Mouse (Mus musculus) spleen, adult 12 weeks (tissue): ENCODE results near the gene Zfp637.
"Not testable (repeated sequence)": the region's sequence is repeated elsewhere in the genome, so short reads cannot be mapped to it uniquely, and the experiment has no call there.

Experiments
- DNase-seq: peaks from one replicate; pipeline ENCODE4 v3.0.0; 2022; ENCODE audit warnings: low spot score

Gene Zfp637

DNA sequence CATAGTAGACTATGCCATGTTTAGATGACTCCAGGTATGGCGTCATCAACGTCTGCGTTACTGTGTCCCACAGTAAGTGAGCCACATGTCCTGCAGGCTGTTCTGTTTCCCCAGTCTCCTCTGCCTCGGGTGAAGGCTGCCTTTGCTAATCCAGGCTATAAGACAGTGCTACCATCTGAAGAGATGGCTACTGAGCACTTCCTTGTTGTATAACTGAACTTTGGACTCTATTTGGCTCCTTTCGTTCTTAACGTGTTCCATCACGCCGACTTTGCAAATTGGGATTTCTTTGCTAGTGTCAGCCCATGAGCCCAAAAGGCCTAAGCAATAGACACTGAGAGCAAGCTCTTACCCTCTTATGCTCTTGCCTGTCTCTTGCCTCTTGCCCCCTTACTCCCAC lies 27.2 kb downstream of the Zfp637 start:
- DNase-seq, result no peak

GRCm38 (mm10) chr6:117871034-117871433 lies 30.1 kb downstream of the Zfp637 start:
- DNase-seq, result no peak

- not testable (repeated sequence) for DNase-seq
These were observed 32.5 kb downstream of the Zfp637 start for GRCm38 (mm10) chr6:117873450-117873849.

DNA sequence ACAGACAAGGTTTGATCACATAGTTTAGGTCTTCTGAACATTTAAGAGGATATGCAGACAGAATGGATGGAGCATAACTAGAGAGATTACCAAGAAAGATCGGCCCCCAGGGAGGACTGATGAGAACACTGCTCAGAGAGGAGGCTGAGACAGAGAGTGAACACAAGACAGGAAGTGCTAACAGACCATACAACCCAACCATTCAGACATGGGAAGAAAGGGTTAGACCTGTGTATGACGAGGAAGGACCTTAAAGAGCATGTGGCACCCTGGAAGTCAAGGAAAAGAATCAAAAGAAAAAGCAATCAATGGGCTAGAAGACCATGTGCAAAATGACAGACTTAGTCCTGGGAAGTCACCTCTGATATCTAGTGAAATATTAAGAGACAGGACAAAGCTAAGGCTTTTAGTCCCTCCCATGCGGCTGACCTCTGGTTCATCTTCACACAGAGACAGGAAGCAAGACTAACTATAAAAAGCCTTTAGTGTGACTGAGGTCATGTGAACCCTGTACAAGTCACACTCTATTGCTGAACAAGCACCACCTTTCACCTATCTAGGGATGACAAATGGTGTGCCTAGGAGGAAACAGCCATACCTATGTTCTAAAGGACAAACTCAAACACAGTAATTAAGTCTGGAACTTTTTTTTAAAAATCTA lies 33.8 kb downstream of the Zfp637 start:
- DNase-seq, result no peak

- no peak for DNase-seq
These were observed 37.9 kb downstream of the Zfp637 start for GRCm38 (mm10) chr6:117878700-117879407.

DNA sequence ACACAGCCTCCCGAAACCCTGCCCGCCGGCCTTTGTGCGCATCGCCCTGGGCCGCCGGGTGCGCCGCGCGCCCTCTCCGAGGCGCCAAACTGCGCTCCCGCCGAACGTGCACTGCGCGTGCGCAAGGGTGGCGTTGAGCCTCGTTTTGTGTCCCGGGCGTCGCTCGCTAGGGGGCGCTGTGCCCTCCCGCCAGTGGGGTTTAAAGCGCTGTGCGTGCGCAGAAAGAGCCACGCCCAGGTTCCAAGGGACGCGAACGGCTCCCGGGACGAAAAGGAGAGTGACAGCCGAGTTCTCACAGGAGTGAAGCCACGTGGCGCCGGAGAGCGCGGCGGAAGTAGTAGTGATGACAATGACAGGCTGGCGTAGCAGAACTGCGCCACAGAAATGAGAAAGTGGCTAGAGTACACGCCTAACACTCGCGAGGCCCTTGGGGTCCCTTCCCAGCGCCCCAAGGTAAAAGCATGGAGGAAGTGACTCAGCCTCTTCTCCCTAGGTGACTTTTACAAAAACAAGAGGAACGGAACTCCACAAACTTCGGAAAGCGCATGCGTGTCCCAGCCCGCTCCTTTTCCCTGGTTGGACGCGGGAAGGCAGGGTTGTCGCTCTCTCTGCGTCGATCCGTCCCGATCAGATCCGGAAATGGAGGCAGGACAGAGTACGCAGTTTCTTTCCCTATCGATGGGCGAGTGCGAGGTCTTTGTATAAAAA lies 38.6 kb downstream of the Zfp637 start:
- peak; percentile 100 for DNase-seq

GRCm38 (mm10) chr6:117880394-117880838 lies 39.4 kb downstream of the Zfp637 start:
- DNase-seq, result no peak

DNA sequence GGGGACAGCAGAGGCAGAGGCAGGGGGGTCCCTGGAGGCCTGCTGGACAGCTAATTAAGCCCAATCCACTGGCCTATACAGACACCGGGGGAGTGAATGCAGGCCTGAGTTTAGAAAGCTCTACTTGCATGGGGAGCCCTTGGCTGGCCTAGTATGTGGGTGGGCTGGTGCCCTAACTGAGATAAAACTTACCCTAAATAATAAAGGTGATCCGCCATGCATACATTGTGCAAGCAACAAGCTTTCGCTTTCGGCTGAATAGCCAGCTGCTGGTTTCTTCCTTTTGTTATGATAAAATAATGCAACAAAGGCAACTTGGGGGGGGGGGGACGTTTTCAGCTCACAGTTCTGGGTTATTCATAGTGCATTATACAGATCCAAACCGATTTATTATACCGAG lies 40.2 kb downstream of the Zfp637 start:
- DNase-seq, result no peak

DNA sequence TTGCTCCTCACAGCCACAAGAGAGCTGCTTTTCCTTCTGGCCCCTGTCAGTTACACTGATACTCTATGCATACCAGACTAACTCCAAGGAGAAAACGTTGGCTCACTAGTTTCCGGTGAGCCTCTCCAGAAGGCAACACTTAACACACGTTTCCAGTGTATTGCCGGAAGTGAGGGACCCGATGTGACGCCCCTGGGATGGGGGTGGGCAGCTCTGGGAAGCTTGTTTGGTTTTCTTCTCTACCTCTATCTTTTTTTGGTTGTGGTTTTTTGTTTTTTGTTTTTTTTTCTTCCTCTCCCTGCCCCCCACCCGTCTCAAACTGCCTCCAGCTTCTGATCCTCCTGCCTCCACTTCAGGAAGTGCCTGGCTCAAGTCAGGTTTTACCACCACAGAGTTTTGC lies 41.0 kb downstream of the Zfp637 start:
- DNase-seq, result no peak

DNA sequence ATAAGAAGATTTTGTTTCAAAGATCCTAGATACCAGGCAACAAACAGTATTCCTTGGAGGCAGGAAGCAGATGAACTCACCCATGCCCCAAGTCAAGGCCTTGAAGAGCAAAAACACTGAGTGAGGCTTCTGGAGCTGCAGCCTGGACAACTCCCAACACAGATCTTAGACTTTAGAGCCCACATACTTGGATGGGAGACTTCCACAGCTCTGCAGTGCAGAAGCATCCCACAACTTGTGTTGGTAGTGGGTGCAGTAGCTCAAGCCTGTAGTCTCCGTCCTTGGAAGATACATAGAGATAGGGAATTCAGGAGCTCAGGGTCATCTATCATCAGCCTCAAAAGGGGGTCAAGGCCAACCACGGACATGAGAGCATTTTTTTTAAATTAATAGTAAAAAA lies 45.0 kb downstream of the Zfp637 start:
- no peak for DNase-seq

DNA sequence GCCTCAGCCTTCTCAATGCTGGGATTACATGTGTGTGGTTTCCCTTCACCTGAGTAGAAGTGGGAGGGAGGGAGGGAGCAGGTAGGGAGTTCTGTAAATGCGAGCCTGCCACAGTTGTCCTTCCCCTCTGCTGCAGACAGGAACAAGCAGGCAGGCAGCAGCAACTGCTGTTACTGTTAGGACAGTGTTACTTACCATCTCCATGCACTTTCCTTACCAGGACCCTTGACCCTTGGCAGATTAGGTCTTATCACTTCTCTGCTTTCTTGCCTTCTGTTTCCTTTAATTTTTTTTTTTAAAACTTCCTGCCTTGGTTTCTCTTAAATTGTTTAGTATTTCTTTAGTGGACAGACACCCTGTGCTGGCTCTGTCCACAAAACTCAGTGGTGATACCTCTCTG lies 47.1 kb downstream of the Zfp637 start:
- no peak for DNase-seq

DNA sequence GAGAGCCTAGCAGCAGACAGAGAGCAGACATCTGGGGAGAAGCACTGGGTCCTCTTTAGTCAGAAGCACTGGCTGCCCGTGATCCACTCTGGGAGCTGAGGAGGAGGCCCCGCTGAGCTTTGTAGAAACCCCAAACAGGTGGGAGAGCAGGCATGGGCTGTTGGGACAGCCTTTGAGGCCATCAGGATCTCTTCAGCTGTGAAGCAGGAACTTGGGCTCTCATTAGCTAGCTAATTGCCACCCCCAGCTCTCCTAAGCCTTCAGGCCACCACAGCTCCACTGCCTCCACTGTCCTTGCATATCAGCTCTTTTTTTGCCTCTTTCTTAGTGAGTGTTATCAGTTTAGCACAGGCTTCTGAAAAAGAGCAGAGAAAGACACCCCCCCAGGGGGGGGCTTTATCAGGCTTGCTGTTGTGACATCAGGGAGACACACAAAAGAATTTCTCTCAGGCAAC lies 47.7 kb downstream of the Zfp637 start:
- DNase-seq, result peak; percentile 43

DNA sequence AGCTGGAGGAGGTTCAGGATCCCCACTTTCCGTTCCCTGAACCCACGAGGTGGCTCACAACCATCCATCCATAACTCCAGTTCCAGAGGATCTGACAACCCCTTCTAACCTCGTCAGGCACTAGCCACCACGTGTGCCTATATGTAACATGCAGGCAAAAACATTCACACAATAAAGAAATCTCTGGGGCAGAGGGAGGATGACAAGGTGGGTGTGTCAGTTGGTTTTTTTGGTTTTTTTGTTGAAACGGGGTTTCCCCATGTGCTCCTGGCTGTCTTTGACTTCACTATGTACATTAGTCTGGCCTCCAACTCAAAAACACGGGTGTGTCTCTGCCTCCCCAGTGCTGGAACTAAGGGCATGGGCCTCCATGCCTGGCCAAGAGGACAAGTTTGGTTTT lies 49.3 kb downstream of the Zfp637 start:
- no peak for DNase-seq

GRCm38 (mm10) chr6:117891369-117892160 lies 50.6 kb downstream of the Zfp637 start:
- no peak for DNase-seq

DNA sequence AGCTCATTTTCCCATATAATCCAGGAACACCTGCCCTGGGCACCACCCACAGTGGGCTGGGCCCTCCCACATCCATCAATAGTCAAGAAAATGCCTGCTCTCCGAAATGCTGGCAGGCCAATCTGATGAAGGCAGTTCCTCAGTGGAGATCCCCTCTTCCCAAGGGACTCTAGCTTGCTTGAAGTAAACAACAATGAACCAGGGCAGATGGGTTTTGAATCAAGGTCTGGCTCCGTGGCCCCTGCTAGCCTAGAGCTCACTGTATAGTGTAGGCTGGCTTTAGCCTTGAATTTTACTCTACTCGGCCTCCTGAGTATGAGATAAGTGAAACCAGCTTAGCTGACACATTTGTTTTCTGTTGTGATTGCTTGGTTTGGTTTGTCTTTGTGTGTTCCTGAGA lies 51.4 kb downstream of the Zfp637 start:
- no peak for DNase-seq

DNA sequence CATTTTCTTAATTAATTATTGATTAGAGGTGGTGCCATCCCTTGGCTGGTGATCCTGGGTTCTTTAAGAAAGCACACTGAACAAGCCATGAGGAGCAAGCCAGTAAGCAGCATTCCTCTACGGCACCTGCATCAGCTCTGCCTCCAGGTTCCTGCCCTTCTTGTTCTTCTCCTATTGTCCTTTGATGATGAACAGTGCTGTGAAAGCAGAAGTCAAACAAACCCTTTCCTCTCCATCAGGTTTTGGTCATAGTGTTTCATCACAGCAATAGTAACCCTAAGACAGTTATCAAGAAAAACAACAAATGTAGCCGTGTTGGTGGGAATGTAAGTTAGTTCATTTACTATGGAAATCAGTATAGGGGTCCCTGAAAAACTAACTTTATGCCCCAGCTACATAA lies 52.5 kb downstream of the Zfp637 start:
- no peak for DNase-seq
